Mouse (Mus musculus): ENCODE results near the gene Serpina3n. TPM values are rescaled to one million over a fixed set of nuclear protein-coding genes. Genes with fewer than 3 reads are reported as not detected.

The Serpina3n gene
- polyA plus RNA-seq, 1 experiment = 7.0 TPM

DNA sequence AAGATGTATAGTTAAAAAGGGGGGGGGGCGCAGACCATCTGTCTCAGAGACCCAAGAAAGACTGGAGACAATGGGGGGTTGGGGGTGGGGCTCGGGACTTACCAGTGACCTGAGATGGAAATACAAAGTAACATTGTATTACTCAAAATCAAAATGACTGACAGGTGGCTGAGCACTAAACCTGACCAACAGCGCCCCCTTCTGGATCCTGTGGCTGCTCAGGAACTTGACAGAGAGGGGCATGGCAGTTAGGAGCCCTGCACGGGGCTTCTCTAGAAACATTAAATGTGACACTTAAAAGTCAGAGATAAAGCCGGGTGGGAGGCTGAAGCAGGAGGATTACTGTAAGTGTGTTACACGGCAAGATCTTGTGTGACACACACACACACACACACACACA is 52.8 kb downstream of the Serpina3n start:
- H3K36me3 ChIP-seq (ENCODE audit: control insufficient read depth, insufficient read depth, low read length) = no peaks in the 10 kb centered on the region
- no peaks in the 10 kb centered on the region for H3K27me3 ChIP-seq (ENCODE audit: control insufficient read depth, insufficient read depth, low read length)
- H3K4me1 ChIP-seq (ENCODE audit: control insufficient read depth, insufficient read depth, insufficient read length, low read length) = no peaks in the 10 kb centered on the region
- WGBS = 66% methylated on average over 6 of the region's 6 CpGs
- H3K4me3 ChIP-seq (ENCODE audit: low read depth, low read length) = no peak overlapping the region
- no peak overlapping the region for H3K27ac ChIP-seq (ENCODE audit: insufficient read depth, low read depth, low read length)
- TF ChIP-seq POLR2A (IDR thresholded peaks at IDR 0.05; ENCODE audit: low read depth, low read length) (no peak), CTCF (IDR thresholded peaks at IDR 0.05; ENCODE audit: extremely low read depth, insufficient read length, insufficient replicate concordance, low read depth, low read length) (peak; percentile 25; the same call in 1 of the 2 replicates)

DNA sequence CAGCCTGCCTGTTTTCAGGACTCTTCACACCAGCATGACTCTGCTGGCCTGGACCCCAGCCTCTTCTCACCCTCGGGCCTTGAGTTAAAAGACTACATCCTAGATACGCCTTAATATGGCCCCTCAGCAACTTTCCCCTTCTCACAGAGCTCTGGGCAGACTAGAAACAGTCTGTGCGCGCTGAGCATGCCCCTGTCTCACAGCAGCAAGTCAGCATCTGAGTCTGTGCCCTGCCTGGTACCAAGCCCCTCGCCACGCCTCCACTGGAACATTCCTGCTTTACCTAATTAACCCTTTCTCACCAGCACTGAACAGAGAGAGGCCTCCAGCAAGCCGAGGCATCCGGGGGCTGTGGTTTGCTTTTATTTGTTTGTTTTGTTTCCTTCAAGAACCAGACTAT is 54.8 kb downstream of the Serpina3n start:
- H3K36me3 ChIP-seq (ENCODE audit: control insufficient read depth, insufficient read depth, low read length) = no peaks in the 10 kb centered on the region
- no peak overlapping the region for H3K4me3 ChIP-seq (ENCODE audit: low read depth, low read length)
- H3K4me1 ChIP-seq (ENCODE audit: control insufficient read depth, insufficient read depth, insufficient read length, low read length) = no peaks in the 10 kb centered on the region
- H3K27me3 ChIP-seq (ENCODE audit: control insufficient read depth, insufficient read depth, low read length) = no peaks in the 10 kb centered on the region
- TF ChIP-seq CTCF (IDR thresholded peaks at IDR 0.05; ENCODE audit: extremely low read depth, insufficient read length, insufficient replicate concordance, low read depth, low read length) (no peak), POLR2A (IDR thresholded peaks at IDR 0.05; ENCODE audit: low read depth, low read length) (no peak)
- H3K27ac ChIP-seq (ENCODE audit: insufficient read depth, low read depth, low read length) = no peak overlapping the region
- 52% methylated on average over 8 of the region's 8 CpGs for WGBS

Other genes starting within 250 kb of the Serpina3n start
- gene Serpina3f, start 192.2 kb upstream of the Serpina3n start, polyA plus RNA-seq (2012; rRNA removed) = 1.2 and 1.8 TPM in 2 replicates
- gene Serpina3g, start 170.5 kb upstream of the Serpina3n start, polyA plus RNA-seq (2012; rRNA removed) = 7.4 and 17.5 TPM in 2 replicates
- 0.13 TPM in 1 of 2 replicates, not detected in the other for gene Serpina3i, start 143.6 kb upstream of the Serpina3n start, polyA plus RNA-seq (2012; rRNA removed)
- not detected in 2 replicates for gene Serpina3j, start 92.2 kb upstream of the Serpina3n start, polyA plus RNA-seq (2012; rRNA removed)
- gene Serpina3k, start 68.2 kb upstream of the Serpina3n start, polyA plus RNA-seq (2012; rRNA removed) = not detected in 2 replicates
- gene Serpina3m, start 68.2 kb upstream of the Serpina3n start, polyA plus RNA-seq (2012; rRNA removed) = not detected in 2 replicates
- gene Gsc, start 66.6 kb downstream of the Serpina3n start, polyA plus RNA-seq (2012; rRNA removed) = 0.46 TPM in 1 of 2 replicates, not detected in the other

Measured in small intestine, adult 2 months (tissue).